Mouse (Mus musculus): ENCODE data around the gene Pcare.

Pcare gene

DNA sequence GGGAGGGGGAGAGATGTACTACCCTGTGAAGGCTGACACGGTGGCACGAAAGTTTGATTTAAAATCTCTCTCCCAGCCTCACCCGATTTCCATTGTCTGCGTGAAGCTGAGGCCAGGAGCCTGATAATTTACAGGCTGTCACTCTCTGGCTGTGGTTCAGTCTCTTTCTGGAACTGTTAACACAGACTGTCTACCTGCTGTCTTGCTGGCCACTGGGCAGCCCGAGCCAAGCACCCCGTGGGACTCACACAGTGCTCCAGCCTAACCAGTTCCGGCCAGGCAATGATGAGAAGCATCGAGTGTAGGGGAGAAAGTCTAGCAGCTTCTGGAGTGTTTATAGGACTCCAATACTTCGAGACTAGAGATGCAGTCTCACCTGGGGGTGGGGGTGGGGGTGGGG lies 6.6 kb downstream of the Pcare start:
- CTCF ChIA-PET = no interaction called here
- POLR2A ChIA-PET = no interaction called here

- CTCF ChIA-PET = interaction anchor here in 1 of 4 experiments (0.7 kb wide), 1 partner anchor 49 kb away, joined by 3 read pairs; no protein-coding TSS in a partner anchor
- POLR2A ChIA-PET = interaction anchor here in 2 of 4 experiments (0.6 to 0.8 kb wide), 3 partner anchors 24 to 789 kb away, joined by 3 to 10 read pairs (median 5); no protein-coding TSS in a partner anchor
These were observed 9.8 kb downstream of the Pcare start for GRCm38 (mm10) chr17:71742935-71743334.

- ChIA-PET POLR2A (interaction anchor here in 1 of 4 experiments (0.6 kb wide), 1 partner anchor 31 kb away, joined by 10 read pairs; no protein-coding TSS in a partner anchor), CTCF (no interaction called here)
These were observed 10.5 kb downstream of the Pcare start for GRCm38 (mm10) chr17:71742156-71742555.

DNA sequence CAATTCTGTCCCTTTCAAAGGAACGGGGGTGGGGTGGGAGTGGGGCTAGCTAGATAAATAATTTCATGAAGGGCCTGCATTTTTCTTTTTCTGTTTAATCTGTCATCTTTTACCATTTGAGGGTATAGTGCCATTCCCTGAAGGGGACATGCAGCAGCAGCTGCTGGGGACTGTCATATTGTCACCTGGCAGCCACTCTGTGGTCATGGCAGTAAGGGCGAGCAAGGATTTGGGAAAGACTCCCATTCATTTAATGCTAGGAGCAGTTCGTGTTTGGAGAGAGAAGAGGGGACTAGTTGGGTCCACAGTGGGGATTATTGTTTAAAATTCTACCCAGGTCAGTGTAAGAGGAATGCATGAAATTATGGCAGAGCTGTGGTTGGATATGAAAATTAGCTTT lies 16.3 kb downstream of the Pcare start:
- ChIA-PET CTCF (interaction anchor here in 1 of 4 experiments (0.7 kb wide), 1 partner anchor 1392 kb away, joined by 4 read pairs; no protein-coding TSS in a partner anchor), POLR2A (no interaction called here)

DNA sequence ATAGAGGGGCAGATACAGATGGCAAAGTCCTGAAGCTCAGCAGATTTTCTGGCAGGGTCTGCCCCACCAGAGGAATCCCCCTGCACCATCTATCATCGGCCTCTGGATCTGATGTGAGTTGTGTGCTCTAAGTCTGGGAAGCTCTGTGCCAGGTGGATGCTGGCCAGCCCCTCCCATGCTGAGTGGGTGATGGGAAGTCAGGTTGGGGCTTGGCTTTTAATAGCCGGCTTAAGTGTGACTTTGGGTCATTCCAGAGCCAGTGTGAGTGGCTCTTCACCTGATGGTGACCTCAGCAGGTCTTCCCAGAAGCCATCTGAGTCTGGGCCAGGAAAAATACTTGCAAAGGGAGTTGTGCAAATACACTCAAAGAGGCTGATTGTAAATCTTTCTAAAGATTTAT lies 22.0 kb downstream of the Pcare start:
- CTCF ChIA-PET = no interaction called here
- POLR2A ChIA-PET = interaction anchor here in 1 of 4 experiments (0.6 kb wide), 1 partner anchor 415 kb away, joined by 4 read pairs; no protein-coding TSS in a partner anchor

DNA sequence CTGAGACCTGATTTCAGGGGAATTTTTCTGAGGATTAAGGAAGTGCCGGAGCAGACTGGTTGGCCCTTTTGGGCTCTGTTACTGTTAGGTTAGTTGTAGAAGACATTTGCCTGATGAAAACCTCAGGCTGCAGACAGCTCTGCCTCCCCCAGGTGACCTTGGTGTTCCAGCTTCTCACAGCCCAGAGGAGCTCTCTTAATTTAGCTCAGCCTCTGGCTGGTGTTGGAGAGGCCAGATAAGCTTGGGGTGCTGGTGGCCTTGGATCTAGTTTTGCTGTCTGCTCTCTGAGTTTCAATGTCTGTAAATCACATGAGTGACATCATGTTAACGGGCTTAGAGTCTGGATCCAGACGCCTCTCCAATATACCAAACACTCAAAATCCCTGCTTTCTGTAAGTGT lies 31.7 kb downstream of the Pcare start:
- ChIA-PET CTCF (no interaction called here), POLR2A (interaction anchor here in 1 of 4 experiments (0.7 kb wide), 1 partner anchor 49 kb away, joined by 3 read pairs; no protein-coding TSS in a partner anchor)

- CTCF ChIA-PET = no interaction called here
These were observed 32.3 kb downstream of the Pcare start for GRCm38 (mm10) chr17:71720434-71720833.

GRCm38 (mm10) chr17:71717881-71718625 lies 34.6 kb downstream of the Pcare start:
- POLR2A ChIA-PET = interaction anchor here in 1 of 4 experiments (0.5 kb wide), 1 partner anchor 239 kb away, joined by 3 read pairs; no protein-coding TSS in a partner anchor
- CTCF ChIA-PET = no interaction called here

More at GRCm38 (mm10) chr17:71720434-71720833, 32.3 kb downstream of the Pcare start:
- POLR2A ChIA-PET = no interaction called here

DNA sequence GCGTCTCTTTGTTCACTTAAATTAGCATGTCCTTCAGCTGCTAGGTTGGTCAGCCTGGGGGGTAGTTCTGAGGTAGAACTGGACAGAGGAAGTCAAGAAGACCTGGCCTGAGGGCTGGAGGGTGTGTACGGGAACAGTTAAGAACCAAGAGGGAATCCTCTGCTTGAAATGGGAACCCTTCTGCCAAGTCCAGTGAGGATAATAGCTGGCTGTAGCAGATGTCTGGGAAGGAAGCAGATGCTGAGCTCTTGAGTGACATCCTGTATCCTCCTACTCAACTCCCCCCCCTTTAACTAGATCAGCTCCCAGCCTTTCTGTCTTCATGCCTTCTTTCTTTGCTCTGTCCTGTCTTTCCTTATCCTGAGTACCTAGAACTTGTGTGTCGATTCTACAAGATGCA lies 37.7 kb downstream of the Pcare start:
- POLR2A ChIA-PET = interaction anchor here in 1 of 4 experiments (1.0 kb wide), 1 partner anchor 9 kb away, joined by 3 read pairs; no protein-coding TSS in a partner anchor
- CTCF ChIA-PET = interaction anchor here in 1 of 4 experiments (0.7 kb wide), 1 partner anchor 43 kb away, joined by 3 read pairs; no protein-coding TSS in a partner anchor

DNA sequence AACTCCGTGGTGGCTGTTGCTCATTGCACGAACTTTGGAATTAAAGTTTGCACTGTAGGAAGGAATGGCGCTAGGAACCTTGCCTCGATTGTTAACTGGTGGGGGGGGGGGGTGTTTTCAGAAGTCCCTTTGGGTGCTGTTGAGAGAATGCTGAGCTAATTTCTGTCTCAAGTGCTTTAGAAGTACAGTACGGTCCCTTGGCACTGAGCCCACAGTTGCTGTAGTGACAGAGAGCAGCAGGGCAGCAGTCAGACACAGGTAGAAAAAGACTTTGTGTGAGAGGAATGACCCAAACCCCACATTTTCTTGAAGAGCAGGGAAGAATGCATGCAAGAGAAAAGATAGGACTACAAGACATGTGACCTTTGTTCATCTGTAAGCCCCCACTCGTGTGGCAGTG lies 40.4 kb downstream of the Pcare start:
- POLR2A ChIA-PET = no interaction called here
- CTCF ChIA-PET = interaction anchor here in 1 of 4 experiments (0.9 kb wide), 1 partner anchor 161 kb away, joined by 9 read pairs; no protein-coding TSS in a partner anchor

GRCm38 (mm10) chr17:71707715-71708114 lies 45.0 kb downstream of the Pcare start:
- POLR2A ChIA-PET = no interaction called here
- CTCF ChIA-PET = no interaction called here

- POLR2A ChIA-PET = interaction anchor here in 1 of 4 experiments (1.2 kb wide), 1 partner anchor 10 kb away, joined by 4 read pairs; no protein-coding TSS in a partner anchor
- CTCF ChIA-PET = interaction anchor here in 3 of 4 experiments (0.6 to 3.6 kb wide), 3 partner anchors 12 to 1076 kb away, joined by 3 to 15 read pairs (median 4); no protein-coding TSS in a partner anchor
These were observed 46.9 kb downstream of the Pcare start for GRCm38 (mm10) chr17:71705550-71706480.

GRCm38 (mm10) chr17:71705113-71705512 lies 47.6 kb downstream of the Pcare start:
- CTCF ChIA-PET = interaction anchor here in 1 of 4 experiments (3.6 kb wide), 1 partner anchor 11 kb away, joined by 15 read pairs; no protein-coding TSS in a partner anchor
- POLR2A ChIA-PET = interaction anchor here in 1 of 4 experiments (1.2 kb wide), 1 partner anchor 9 kb away, joined by 4 read pairs; no protein-coding TSS in a partner anchor

DNA sequence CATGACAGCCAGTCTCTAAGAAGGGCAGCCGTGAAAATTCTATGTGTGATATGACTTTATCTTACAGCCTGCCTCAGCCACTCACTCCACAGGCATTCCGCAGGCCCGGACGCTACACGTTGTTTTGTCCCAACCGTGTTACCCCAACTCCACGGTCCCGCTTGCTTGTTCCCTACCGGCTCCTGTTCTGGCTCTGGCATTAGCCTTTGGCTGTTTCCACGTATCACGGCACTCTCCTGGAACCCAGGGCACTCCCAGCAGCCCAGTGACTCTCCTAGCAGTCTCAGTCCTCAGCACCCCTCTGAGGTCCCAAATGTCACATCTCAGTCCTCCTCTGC lies 54.1 kb downstream of the Pcare start:
- POLR2A ChIA-PET = interaction anchor here in 1 of 4 experiments (1.5 kb wide), 1 partner anchor 27 kb away, joined by 3 read pairs; no protein-coding TSS in a partner anchor
- CTCF ChIA-PET = no interaction called here

DNA sequence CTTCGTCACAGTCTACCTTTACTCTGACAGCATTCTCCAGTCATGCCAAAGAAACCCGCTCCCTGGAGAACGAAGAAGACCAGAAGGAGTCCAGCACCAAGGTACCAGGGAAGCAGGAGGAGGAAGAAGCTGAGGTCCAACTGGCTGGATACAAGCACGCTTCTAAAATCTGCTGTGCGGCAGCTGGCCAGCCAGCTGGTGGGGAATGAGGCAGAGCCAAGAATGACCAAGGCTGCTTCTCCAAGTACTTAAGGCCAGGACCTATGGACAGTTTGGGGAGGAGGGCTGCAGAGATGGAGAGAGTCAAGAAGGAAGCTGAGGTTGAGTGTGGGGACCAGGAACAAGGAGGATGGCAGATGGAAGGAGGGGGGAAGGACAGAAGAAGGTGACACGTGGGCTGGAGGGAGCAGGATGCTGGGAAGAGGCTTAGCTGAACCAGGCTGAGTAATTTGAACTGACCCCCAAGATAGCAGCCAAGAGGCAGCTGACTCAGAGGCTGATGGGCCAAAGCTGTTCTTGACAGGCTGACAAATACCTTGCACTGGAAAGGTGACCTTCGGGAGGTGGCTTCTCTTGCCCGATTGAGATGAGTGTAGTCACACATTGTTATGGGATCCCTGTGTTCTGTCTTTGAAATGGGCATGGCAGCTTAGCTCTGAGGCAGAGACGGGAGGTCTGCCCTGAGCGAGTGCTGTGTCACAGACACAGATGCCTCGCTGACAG lies 54.6 kb downstream of the Pcare start:
- POLR2A ChIA-PET = interaction anchor here in 2 of 4 experiments (0.6 to 1.5 kb wide), 2 partner anchors 26 to 36 kb away, joined by 3 read pairs; no protein-coding TSS in a partner anchor
- CTCF ChIA-PET = interaction anchor here in 2 of 4 experiments (0.5 to 0.8 kb wide), 2 partner anchors 26 to 1098 kb away, joined by 3 to 4 read pairs; no protein-coding TSS in a partner anchor

- CTCF ChIA-PET = no interaction called here
- POLR2A ChIA-PET = interaction anchor here in 1 of 4 experiments (1.2 kb wide), 1 partner anchor 9 kb away, joined by 4 read pairs; no protein-coding TSS in a partner anchor
These were observed 56.3 kb downstream of the Pcare start for GRCm38 (mm10) chr17:71696396-71696795.

DNA sequence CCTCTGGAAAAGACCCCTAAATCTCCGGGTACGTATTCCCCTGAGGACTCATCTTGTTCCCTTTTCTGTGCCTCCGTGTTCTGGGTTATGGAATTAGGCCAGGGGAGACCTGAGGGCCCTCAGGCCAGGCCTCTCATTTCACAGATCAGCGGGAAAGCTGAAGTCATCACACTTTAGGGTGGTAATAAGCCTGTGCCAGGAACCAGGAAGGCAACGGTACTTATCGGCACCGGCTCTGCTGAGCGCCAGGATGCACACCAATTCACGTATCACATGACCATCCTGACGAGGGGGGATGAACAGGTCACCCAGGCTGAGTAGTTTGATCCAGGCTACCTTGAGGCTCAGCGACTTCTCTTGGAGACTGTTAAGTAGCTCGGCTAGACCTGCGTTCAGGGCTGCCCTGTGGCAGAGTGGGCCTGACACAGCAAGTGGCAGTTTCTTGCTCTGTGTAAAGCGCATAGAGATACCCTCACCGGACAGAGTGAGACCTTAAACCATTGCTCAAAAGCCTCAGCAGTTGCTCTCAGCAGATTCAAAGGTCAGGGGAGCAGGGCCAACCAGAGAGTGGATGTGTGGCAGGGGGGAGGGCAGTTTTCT lies 56.9 kb downstream of the Pcare start:
- ChIA-PET CTCF (interaction anchor here in 1 of 4 experiments (2.6 kb wide), 1 partner anchor 24 kb away, joined by 13 read pairs; no protein-coding TSS in a partner anchor), POLR2A (interaction anchor here in 2 of 4 experiments (0.6 to 1.2 kb wide), 2 partner anchors 10 to 35 kb away, joined by 4 read pairs; no protein-coding TSS in a partner anchor)

- CTCF ChIA-PET = interaction anchor here (0.6 to 2.6 kb wide), 6 partner anchors 18 to 1023 kb away, joined by 3 to 13 read pairs (median 4); no protein-coding TSS in a partner anchor
- POLR2A ChIA-PET = interaction anchor here in 2 of 4 experiments (0.6 to 1.2 kb wide), 2 partner anchors 11 to 36 kb away, joined by 4 read pairs; no protein-coding TSS in a partner anchor
These were observed 57.5 kb downstream of the Pcare start for GRCm38 (mm10) chr17:71695151-71695550.

Data from embryonic stem cell, embryonic (primary cell).